Mouse (Mus musculus) cerebellum, adult 2 months (tissue): ENCODE results near the gene Agap1. TPM values are rescaled to one million over a fixed set of nuclear protein-coding genes. Genes with fewer than 3 reads are reported as not detected.

ENCODE experiments used
- DNase-seq, 2 experiments: peaks; one replicate each; pipeline ENCODE4 v3.0.0; 2021
- H3K27ac ChIP-seq: fragments of 200-500 bp; 2 replicates; pipeline ENCODE4 v1.5.1; 2012; ENCODE audit warnings: low read length, control low read depth, inconsistent platforms; ENCODE audit not compliant: insufficient read depth
- H3K27me3 ChIP-seq: fragments of 200-500 bp; 2 replicates; pipeline ENCODE4 v1.6.1; 2012; ENCODE audit warnings: inconsistent platforms, mild to moderate bottlenecking, low read length, moderate library complexity; ENCODE audit not compliant: control insufficient read depth, insufficient read depth
- H3K4me1 ChIP-seq: fragments of 200-500 bp; 2 replicates; pipeline ENCODE4 v1.6.1; 2011; ENCODE audit warnings: low read length; ENCODE audit not compliant: control insufficient read depth, insufficient read depth
- H3K4me3 ChIP-seq: fragments of 200-500 bp; replicated peaks from 2 replicates; pipeline ENCODE3; 2011; ENCODE audit warnings: mild to moderate bottlenecking, low read depth, low read length, control low read depth; ENCODE audit not compliant: insufficient read depth
- CTCF ChIP-seq: fragments of 200-500 bp; IDR thresholded peaks from 2 replicates; pipeline ENCODE4 v1.5.1; 2011; ENCODE audit warnings: low read depth, mild to moderate bottlenecking, control low read depth, low read length, moderate library complexity, borderline replicate concordance; ENCODE audit not compliant: insufficient read depth
- POLR2A ChIP-seq: fragments of 200-500 bp; IDR thresholded peaks from 2 replicates; pipeline ENCODE4 v1.6.1; 2011; ENCODE audit warnings: low read length, control low read depth, borderline replicate concordance; ENCODE audit not compliant: insufficient read depth
- WGBS: fragments of 180-500 bp; shearing (Covaris S2); methylation state at CpG from one replicate; pipeline ENCODE4 v1.1.7; 2018; 5-methylcytosine and 5-hydroxymethylcytosine counted together
- polyA plus RNA-seq: library from polyadenylated mRNA; depleted of rRNA; stranded (reverse); fragments of >200 nt; gene quantifications from 2 replicates; pipeline ENCODE4 v1.2.3, GENCODE M21; 2012

The Agap1 gene
- polyA plus RNA-seq, 1 experiment = 82.9 TPM

- Histone ChIP-seq H3K4me3 (no peak overlapping the region), H3K27ac (no peak overlapping the region), H3K4me1 (peaks cover 7% of the 10 kb centered on the region), H3K27me3 (no peaks in the 10 kb centered on the region)
- DNase-seq = peak; percentile 32 to 55
- TF ChIP-seq CTCF (no peak), POLR2A (no peak)
- 38% methylated on average over 6 of the region's 6 CpGs for WGBS
These were observed 30.0 kb upstream of the Agap1 start for GRCm38 (mm10) chr1:89424563-89424962.

- Histone ChIP-seq H3K27me3 (no peaks in the 10 kb centered on the region), H3K4me1 (peaks cover 7% of the 10 kb centered on the region), H3K27ac (no peak overlapping the region), H3K4me3 (no peak overlapping the region)
- DNase-seq = no peak
- no peak for TF ChIP-seq POLR2A
- TF ChIP-seq CTCF = no peak
- 86% methylated on average over 8 of the region's 8 CpGs for WGBS
These were observed 28.5 kb upstream of the Agap1 start for GRCm38 (mm10) chr1:89426137-89426536.

- no peaks in the 10 kb centered on the region for H3K27me3 ChIP-seq
These were observed 25.9 kb upstream of the Agap1 start for GRCm38 (mm10) chr1:89428671-89429070.

GRCm38 (mm10) chr1:89429946-89430640, 24.5 kb upstream of the Agap1 start:
- no peak for TF ChIP-seq POLR2A
- no peak for TF ChIP-seq CTCF
- Histone ChIP-seq H3K4me3 (no peak overlapping the region), H3K4me1 (no peaks in the 10 kb centered on the region), H3K27ac (no peak overlapping the region), H3K27me3 (no peaks in the 10 kb centered on the region)
- WGBS = 66% methylated on average over 11 of the region's 11 CpGs
- DNase-seq = no peak

More at GRCm38 (mm10) chr1:89428671-89429070, 25.9 kb upstream of the Agap1 start:
- no peak overlapping the region for H3K27ac ChIP-seq
- H3K4me3 ChIP-seq = no peak overlapping the region
- peaks cover 4% of the 10 kb centered on the region; the same call in 1 of the 2 replicates for H3K4me1 ChIP-seq
- TF ChIP-seq POLR2A = no peak
- no peak for TF ChIP-seq CTCF
- no peak for DNase-seq
- WGBS = 95% methylated on average over 5 of the region's 5 CpGs

GRCm38 (mm10) chr1:89439351-89439750, 15.3 kb upstream of the Agap1 start:
- no peak for TF ChIP-seq POLR2A
- TF ChIP-seq CTCF = no peak
- WGBS = 90% methylated on average over 6 of the region's 6 CpGs

GRCm38 (mm10) chr1:89441236-89441897, 13.2 kb upstream of the Agap1 start:
- no peak overlapping the region for H3K27ac ChIP-seq
- H3K27me3 ChIP-seq = no peaks in the 10 kb centered on the region
- TF ChIP-seq CTCF (no peak), POLR2A (no peak)
- no peak overlapping the region for H3K4me3 ChIP-seq
- DNase-seq = no peak
- H3K4me1 ChIP-seq = peaks cover 5% of the 10 kb centered on the region
- WGBS = 72% methylated on average over 5 of the region's 5 CpGs

More at GRCm38 (mm10) chr1:89439351-89439750, 15.3 kb upstream of the Agap1 start:
- H3K27ac ChIP-seq = no peak overlapping the region
- H3K4me1 ChIP-seq = peaks cover 5% of the 10 kb centered on the region
- H3K27me3 ChIP-seq = no peaks in the 10 kb centered on the region
- no peak overlapping the region for H3K4me3 ChIP-seq
- no peak for DNase-seq

- TF ChIP-seq CTCF (no peak), POLR2A (no peak)
- WGBS = 26% methylated on average over 9 of the region's 9 CpGs
- H3K27ac ChIP-seq = no peak overlapping the region
- H3K27me3 ChIP-seq = no peaks in the 10 kb centered on the region
- peaks cover 3% of the 10 kb centered on the region for H3K4me1 ChIP-seq
- DNase-seq = peak; percentile 51 to 61
- H3K4me3 ChIP-seq = no peak overlapping the region
These were observed 11.1 kb upstream of the Agap1 start for GRCm38 (mm10) chr1:89443512-89443911.

- TF ChIP-seq POLR2A (no peak), CTCF (no peak)
- Histone ChIP-seq H3K27ac (no peak overlapping the region), H3K27me3 (no peaks in the 10 kb centered on the region), H3K4me1 (peaks cover 2% of the 10 kb centered on the region; the same call in 1 of the 2 replicates), H3K4me3 (no peak overlapping the region)
- DNase-seq = no peak
- WGBS = 72% methylated on average over 3 of the region's 3 CpGs
These were observed 10.6 kb upstream of the Agap1 start for GRCm38 (mm10) chr1:89444014-89444413.
